Mouse (Mus musculus) intestine, embryonic 16.5 days (tissue): ENCODE results near the gene Nol4l. TPM values are rescaled to one million over a fixed set of nuclear protein-coding genes. Genes with fewer than 3 reads are reported as not detected.
"Not testable (repeated sequence)": the region's sequence is repeated elsewhere in the genome, so short reads cannot be mapped to it uniquely, and the experiment has no call there.

Experiments
- ATAC-seq: fragments of 200-750 bp; cut with Nextera tagmentation; 2 replicates; pipeline ENCODE4 v1.8.0; 2017; ENCODE audit warnings: moderate TSS enrichment, moderate library complexity
- H3K27ac ChIP-seq: fragments of 300-500 bp; sonication (generic); 2 replicates; pipeline ENCODE4 v1.5.1; 2014; ENCODE audit warnings: mild to moderate bottlenecking, low read length
- H3K27me3 ChIP-seq: fragments of 300-500 bp; sonication (generic); replicated peaks from 2 replicates; pipeline ENCODE4 v1.6.1; 2014; ENCODE audit warnings: low read length, control low read depth, mixed read lengths; ENCODE audit not compliant: control insufficient read depth, insufficient read depth
- H3K36me3 ChIP-seq: fragments of 300-500 bp; sonication (generic); 2 replicates; pipeline ENCODE4 v1.6.1; 2014; ENCODE audit warnings: low read length, control low read depth; ENCODE audit not compliant: control insufficient read depth, insufficient read depth
- H3K4me1 ChIP-seq: fragments of 300-500 bp; sonication (generic); 2 replicates; pipeline ENCODE4 v1.6.1; 2014; ENCODE audit warnings: low read length, control low read depth, mixed read lengths; ENCODE audit not compliant: control insufficient read depth, insufficient read depth
- H3K4me2 ChIP-seq: fragments of 300-500 bp; sonication (generic); 2 replicates; pipeline ENCODE4 v1.6.1; 2014; ENCODE audit warnings: low read depth, low read length, control low read depth
- H3K4me3 ChIP-seq: fragments of 300-500 bp; sonication (generic); 2 replicates; pipeline ENCODE4 v1.5.1; 2014; ENCODE audit warnings: mild to moderate bottlenecking, low read length
- H3K9ac ChIP-seq: fragments of 300-500 bp; sonication (generic); 2 replicates; pipeline ENCODE4 v1.6.1; 2014; ENCODE audit warnings: low read depth, low read length
- H3K9me3 ChIP-seq: fragments of 300-500 bp; sonication (generic); 2 replicates; pipeline ENCODE4 v1.6.1; 2016; ENCODE audit warnings: low read length, control low read depth; ENCODE audit not compliant: control insufficient read depth
- WGBS: fragments of 180-500 bp; shearing (Covaris S2); extraction: QIAGEN DNeasy Blood & Tissue Kit; methylation state at CpG from one replicate; pipeline ENCODE4 v1.1.7; 2014; 5-methylcytosine and 5-hydroxymethylcytosine counted together
- polyA plus RNA-seq: library from polyadenylated mRNA; unstranded; fragments of >200 nt; fragmentation: Nextera tagmentation; extraction: Ambion mirVana; gene quantifications from 2 replicates; pipeline ENCODE4 v1.2.1, GENCODE M21; 2015

Gene Nol4l
- polyA plus RNA-seq, 1 experiment from 2014 or later: 28.6 TPM

- 89% methylated on average over 2 of the region's 2 CpGs for WGBS
Observed at GRCm38 (mm10) chr2:153375380-153375779, 154.4 kb downstream of the Nol4l start.

GRCm38 (mm10) chr2:153370871-153371270 lies 158.9 kb downstream of the Nol4l start:
- H3K36me3 ChIP-seq: peaks cover 10% of the 10 kb centered on the region
- H3K4me3 ChIP-seq: no peak overlapping the region
- H3K9me3 ChIP-seq: no peaks in the 10 kb centered on the region
- H3K9ac ChIP-seq: no peak overlapping the region
- no peaks in the 10 kb centered on the region for H3K4me1 ChIP-seq
- no peak for ATAC-seq
- H3K27me3 ChIP-seq: no peaks in the 10 kb centered on the region
- H3K27ac ChIP-seq: no peak overlapping the region
- no peak overlapping the region for H3K4me2 ChIP-seq

More at GRCm38 (mm10) chr2:153375380-153375779, 154.4 kb downstream of the Nol4l start:
- ATAC-seq: no peak
- no peaks in the 10 kb centered on the region for H3K9me3 ChIP-seq
- H3K9ac ChIP-seq: no peak overlapping the region
- H3K4me2 ChIP-seq: no peak overlapping the region
- H3K27me3 ChIP-seq: no peaks in the 10 kb centered on the region
- H3K27ac ChIP-seq: no peak overlapping the region
- H3K36me3 ChIP-seq: no peaks in the 10 kb centered on the region
- no peak overlapping the region for H3K4me3 ChIP-seq
- no peaks in the 10 kb centered on the region for H3K4me1 ChIP-seq

GRCm38 (mm10) chr2:153364531-153364930 lies 165.2 kb downstream of the Nol4l start:
- 95% methylated on average over 14 of the region's 14 CpGs for WGBS
- H3K27me3 ChIP-seq, H3K27ac ChIP-seq, H3K4me1 ChIP-seq, H3K4me3 ChIP-seq, H3K4me2 ChIP-seq, H3K9ac ChIP-seq, ATAC-seq, H3K9me3 ChIP-seq: not testable (repeated sequence)
- H3K36me3 ChIP-seq: peaks cover 19% of the 10 kb centered on the region

- Histone ChIP-seq H3K27ac (no peak overlapping the region), H3K4me1 (no peaks in the 10 kb centered on the region), H3K27me3 (no peaks in the 10 kb centered on the region), H3K4me2 (no peak overlapping the region), H3K9me3 (no peaks in the 10 kb centered on the region), H3K36me3 (peaks cover 25% of the 10 kb centered on the region), H3K4me3 (no peak overlapping the region), H3K9ac (no peak overlapping the region)
- WGBS: 87% methylated on average over 1 of the region's 1 CpGs
- ATAC-seq: no peak
Observed at GRCm38 (mm10) chr2:153361101-153361710, 168.6 kb downstream of the Nol4l start.

Other genes with a start within 250 kb of the Nol4l start
- gene Kif3b, start 238.6 kb downstream of the Nol4l start, polyA plus RNA-seq: 8.2 and 8.3 TPM in 2 replicates
- 6.8 and 6.9 TPM in 2 replicates for gene Asxl1, start 184.1 kb downstream of the Nol4l start, polyA plus RNA-seq
- gene 4930404H24Rik, start 37.2 kb downstream of the Nol4l start, polyA plus RNA-seq: not detected in 2 replicates
- 84.5 and 88.4 TPM in 2 replicates for gene Commd7, start 102.8 kb upstream of the Nol4l start, polyA plus RNA-seq
- 6.4 and 7.8 TPM in 2 replicates for gene Dnmt3b, start 119.5 kb upstream of the Nol4l start, polyA plus RNA-seq
- not detected in 2 replicates for gene Dnmt3c, start 166.7 kb upstream of the Nol4l start, polyA plus RNA-seq
- 200 and 227 TPM in 2 replicates for gene Mapre1, start 211.3 kb upstream of the Nol4l start, polyA plus RNA-seq
- gene Efcab8, start 250.0 kb upstream of the Nol4l start, polyA plus RNA-seq: 0.02 TPM in 1 of 2 replicates, not detected in the other